Mouse (Mus musculus): ENCODE measurements around the gene Hunk. TPM values are rescaled to one million over a fixed set of nuclear protein-coding genes. Genes with fewer than 3 reads are reported as not detected.
A peak's percentile ranks its signal among the peaks of the same experiment; 100 is the strongest.

Hunk gene
- polyA plus RNA-seq, 1 experiment from 2014 or later: 21.2 TPM

DNA sequence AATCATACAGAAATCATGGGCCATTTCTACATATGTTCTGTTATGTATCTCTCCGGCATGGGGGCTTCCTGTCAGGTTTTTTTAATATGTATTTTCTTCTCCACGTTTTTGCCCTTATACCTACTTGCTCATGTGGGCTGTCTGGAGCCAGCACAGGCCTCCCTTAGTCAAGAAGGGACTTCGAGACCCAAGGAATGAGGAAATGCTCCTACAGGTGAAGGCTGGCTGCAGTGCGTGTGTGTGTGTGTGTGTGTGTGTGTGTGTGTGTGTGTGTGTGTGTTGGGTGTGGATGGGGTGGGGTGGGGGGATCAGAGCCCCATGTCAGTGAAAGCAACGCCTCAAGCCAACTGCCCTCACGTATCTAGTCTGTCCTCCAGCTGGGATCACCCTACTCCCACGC lies 16.5 kb downstream of the Hunk start:
- Histone ChIP-seq H3K9me3 (ENCODE audit: low read depth, low read length) (no peaks in the 10 kb centered on the region), H3K4me3 (ENCODE audit: low read depth, low read length) (no peak overlapping the region), H3K27me3 (ENCODE audit: insufficient read depth, low read length) (no peaks in the 10 kb centered on the region), H3K4me1 (ENCODE audit: insufficient read depth) (peaks cover 16% of the 10 kb centered on the region), H3K4me2 (no peak overlapping the region), H3K36me3 (ENCODE audit: insufficient read depth) (no peaks in the 10 kb centered on the region; the same call in 1 of the 2 replicates), H3K27ac (ENCODE audit: low read depth) (no peak overlapping the region), H3K9ac (no peak overlapping the region)
- TF ChIP-seq CTCF (IDR thresholded peaks at IDR 0.05; ENCODE audit: low read depth): no peak
- no peak for DNase-seq
- no peak for ATAC-seq (ENCODE audit: insufficient read depth)
- 64% methylated on average over 7 of the region's 7 CpGs for WGBS

DNA sequence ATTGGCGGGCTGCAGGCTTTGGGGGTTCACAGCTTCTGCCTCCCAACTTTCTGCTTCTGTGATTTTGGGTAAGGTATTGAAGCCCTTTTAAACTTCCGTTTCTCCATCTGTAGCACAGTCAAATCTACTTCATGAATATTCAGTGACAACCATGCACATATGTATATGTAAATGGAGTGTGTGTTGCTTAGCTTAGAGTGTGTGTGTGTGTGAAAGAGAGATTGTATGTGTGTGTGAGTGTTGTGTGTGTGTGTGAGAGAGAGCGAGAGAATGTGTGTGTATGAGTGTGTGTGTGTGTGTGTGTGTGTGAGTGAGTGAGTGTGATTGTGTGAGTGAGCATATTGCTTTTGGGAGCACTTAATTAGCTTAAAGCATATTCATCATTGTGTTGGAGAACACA lies 19.4 kb downstream of the Hunk start:
- Histone ChIP-seq H3K4me2 (no peak overlapping the region), H3K4me3 (ENCODE audit: low read depth, low read length) (no peak overlapping the region), H3K9me3 (ENCODE audit: low read depth, low read length) (no peaks in the 10 kb centered on the region), H3K4me1 (ENCODE audit: insufficient read depth) (peaks cover 24% of the 10 kb centered on the region), H3K27ac (ENCODE audit: low read depth) (no peak overlapping the region), H3K36me3 (ENCODE audit: insufficient read depth) (peaks cover 1% of the 10 kb centered on the region; the same call in 1 of the 2 replicates), H3K9ac (no peak overlapping the region), H3K27me3 (ENCODE audit: insufficient read depth, low read length) (no peaks in the 10 kb centered on the region)
- TF ChIP-seq CTCF (IDR thresholded peaks at IDR 0.05; ENCODE audit: low read depth): no peak
- no peak for DNase-seq
- ATAC-seq (ENCODE audit: insufficient read depth): no peak
- 63% methylated on average over 3 of the region's 3 CpGs for WGBS

DNA sequence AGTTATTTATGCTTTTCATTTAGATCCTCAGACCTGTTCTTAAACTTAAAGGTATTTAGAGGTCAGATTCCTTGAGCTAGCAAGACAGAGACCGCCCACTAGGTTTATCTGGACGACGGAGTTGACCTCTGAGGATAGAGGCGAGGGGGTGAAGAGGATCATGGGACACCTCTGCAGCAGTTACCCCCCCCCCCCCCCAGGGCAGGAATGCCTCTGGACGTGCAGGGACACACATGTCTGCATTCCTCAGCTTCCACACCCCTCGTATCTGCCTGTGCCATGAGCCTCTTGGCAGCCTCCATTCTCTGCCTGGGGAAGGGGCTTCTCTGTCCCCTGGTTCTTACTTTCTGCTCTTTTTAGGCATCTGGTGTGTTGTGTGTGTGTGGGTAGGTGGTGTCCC lies 19.8 kb downstream of the Hunk start:
- no peaks in the 10 kb centered on the region for H3K9me3 ChIP-seq (ENCODE audit: low read depth, low read length)
- H3K4me3 ChIP-seq (ENCODE audit: low read depth, low read length): no peak overlapping the region
- no peak for TF ChIP-seq CTCF (IDR thresholded peaks at IDR 0.05; ENCODE audit: low read depth)
- no peak overlapping the region for H3K9ac ChIP-seq
- peaks cover 2% of the 10 kb centered on the region; the same call in 1 of the 2 replicates for H3K36me3 ChIP-seq (ENCODE audit: insufficient read depth)
- H3K4me2 ChIP-seq: no peak overlapping the region
- peak overlapping the region; percentile 37; the same call in 1 of the 2 replicates for H3K27ac ChIP-seq (ENCODE audit: low read depth)
- H3K27me3 ChIP-seq (ENCODE audit: insufficient read depth, low read length): no peaks in the 10 kb centered on the region
- no peak for DNase-seq
- H3K4me1 ChIP-seq (ENCODE audit: insufficient read depth): peaks cover 22% of the 10 kb centered on the region
- 0 out of 2 replicates have a peak, but pooled peaks have one; percentile 32 for ATAC-seq (ENCODE audit: insufficient read depth)
- 19% methylated on average over 6 of the region's 6 CpGs for WGBS

DNA sequence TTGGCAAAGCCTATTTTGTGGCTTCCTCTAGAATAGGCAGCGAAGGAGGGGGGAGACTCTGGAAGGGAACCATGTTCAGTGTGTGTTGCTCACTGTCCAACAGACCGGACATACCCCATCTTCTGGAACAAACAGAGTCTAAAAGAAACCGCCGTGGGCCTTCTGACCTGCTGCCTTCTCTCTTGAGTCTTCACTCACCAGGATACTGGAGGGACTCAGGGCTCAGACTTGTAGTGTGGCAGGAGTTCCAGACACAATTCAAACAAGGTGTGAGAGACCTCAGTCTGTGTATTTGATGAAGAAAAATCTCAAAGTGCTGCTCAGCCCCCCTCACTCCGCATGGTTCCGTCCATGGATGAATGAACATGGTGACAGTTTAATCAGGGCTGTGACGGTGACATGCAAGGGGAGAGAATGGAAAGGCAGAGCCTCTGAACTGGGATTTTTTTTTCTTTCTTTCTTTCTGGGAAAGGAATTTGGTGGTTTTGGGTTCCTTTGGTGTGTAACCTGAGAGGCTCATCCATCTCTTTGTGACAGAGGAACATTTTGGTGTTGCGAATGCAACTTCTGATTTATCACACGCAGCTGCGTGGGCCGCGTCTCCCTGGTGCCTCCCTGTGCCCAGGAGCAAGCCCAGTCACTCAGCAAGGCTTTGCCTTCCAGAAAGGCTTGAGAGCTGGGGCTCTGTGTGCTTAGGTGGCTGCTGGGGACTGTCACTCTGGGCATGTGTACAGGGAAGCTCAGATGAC lies 21.9 kb downstream of the Hunk start:
- no peak for TF ChIP-seq CTCF (IDR thresholded peaks at IDR 0.05; ENCODE audit: low read depth)
- peaks cover 9% of the 10 kb centered on the region; the same call in 1 of the 2 replicates for H3K4me1 ChIP-seq (ENCODE audit: insufficient read depth)
- DNase-seq: no peak
- 0 out of 2 replicates have a peak overlapping the region, but pooled peaks have one; percentile 13 for H3K4me2 ChIP-seq
- WGBS: 23% methylated on average over 12 of the region's 12 CpGs
- no peak overlapping the region for H3K4me3 ChIP-seq (ENCODE audit: low read depth, low read length)
- ATAC-seq (ENCODE audit: insufficient read depth): peak; percentile 47; the same call in 1 of the 2 replicates
- H3K36me3 ChIP-seq (ENCODE audit: insufficient read depth): peaks cover 2% of the 10 kb centered on the region; the same call in 1 of the 2 replicates
- H3K9ac ChIP-seq: no peak overlapping the region
- H3K9me3 ChIP-seq (ENCODE audit: low read depth, low read length): no peaks in the 10 kb centered on the region
- peak overlapping the region; percentile 33; the same call in 1 of the 2 replicates for H3K27ac ChIP-seq (ENCODE audit: low read depth)
- no peaks in the 10 kb centered on the region for H3K27me3 ChIP-seq (ENCODE audit: insufficient read depth, low read length)

DNA sequence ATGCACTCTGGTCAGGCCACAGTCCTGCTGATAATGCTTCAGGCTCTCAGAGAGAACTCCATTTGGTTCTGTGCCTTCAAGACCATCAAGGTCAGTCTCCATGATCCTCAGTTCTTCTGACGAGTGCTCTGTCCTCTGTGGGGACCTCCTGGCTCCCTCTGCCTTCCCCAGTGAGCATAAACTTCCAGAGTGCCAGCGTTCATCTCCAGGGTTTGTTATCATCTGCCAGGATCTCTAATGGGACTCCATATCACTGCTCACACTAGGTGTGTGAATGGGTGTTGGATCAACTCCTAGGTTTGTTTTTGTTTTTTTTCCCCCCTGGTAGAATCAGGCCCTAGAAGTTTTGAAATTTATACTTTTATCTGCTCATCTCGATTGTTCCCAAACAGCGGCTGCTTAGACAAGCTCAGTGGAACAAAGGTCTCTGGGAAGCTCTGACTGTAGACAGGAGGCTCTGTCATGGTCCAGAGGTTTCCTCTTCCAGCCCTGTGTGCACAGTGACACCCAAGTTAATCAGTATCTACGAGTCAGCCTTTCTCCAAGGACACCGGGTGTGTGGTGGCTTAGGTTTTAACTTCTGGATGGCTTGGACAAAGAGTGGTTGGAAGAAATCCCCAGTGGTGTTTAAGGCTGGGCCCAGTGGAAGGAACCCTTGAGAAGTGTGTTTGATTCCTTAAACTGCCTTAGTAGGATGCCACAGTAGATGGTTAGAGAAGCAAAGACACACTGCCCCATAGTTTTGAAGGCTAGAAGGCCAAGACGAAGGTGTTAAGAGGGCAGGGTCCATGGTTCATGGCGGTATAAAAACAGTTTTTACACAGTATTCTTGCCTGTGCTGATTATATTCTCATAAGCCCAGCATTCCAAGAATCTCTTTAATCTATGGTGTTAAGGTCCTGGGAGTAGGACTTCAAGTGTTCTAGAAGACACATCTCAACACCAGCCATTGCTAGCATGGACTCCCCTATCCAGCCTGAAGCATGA lies 26.6 kb downstream of the Hunk start:
- no peak for DNase-seq
- TF ChIP-seq CTCF (IDR thresholded peaks at IDR 0.05; ENCODE audit: low read depth): no peak
- Histone ChIP-seq H3K27me3 (ENCODE audit: insufficient read depth, low read length) (no peaks in the 10 kb centered on the region), H3K4me3 (ENCODE audit: low read depth, low read length) (no peak overlapping the region), H3K9ac (no peak overlapping the region), H3K4me1 (ENCODE audit: insufficient read depth) (peaks cover 7% of the 10 kb centered on the region; the same call in 1 of the 2 replicates), H3K27ac (ENCODE audit: low read depth) (no peak overlapping the region), H3K4me2 (no peak overlapping the region), H3K36me3 (ENCODE audit: insufficient read depth) (peaks cover 8% of the 10 kb centered on the region; the same call in 1 of the 2 replicates), H3K9me3 (ENCODE audit: low read depth, low read length) (no peaks in the 10 kb centered on the region)
- WGBS: 79% methylated on average over 8 of the region's 8 CpGs
- no peak for ATAC-seq (ENCODE audit: insufficient read depth)

DNA sequence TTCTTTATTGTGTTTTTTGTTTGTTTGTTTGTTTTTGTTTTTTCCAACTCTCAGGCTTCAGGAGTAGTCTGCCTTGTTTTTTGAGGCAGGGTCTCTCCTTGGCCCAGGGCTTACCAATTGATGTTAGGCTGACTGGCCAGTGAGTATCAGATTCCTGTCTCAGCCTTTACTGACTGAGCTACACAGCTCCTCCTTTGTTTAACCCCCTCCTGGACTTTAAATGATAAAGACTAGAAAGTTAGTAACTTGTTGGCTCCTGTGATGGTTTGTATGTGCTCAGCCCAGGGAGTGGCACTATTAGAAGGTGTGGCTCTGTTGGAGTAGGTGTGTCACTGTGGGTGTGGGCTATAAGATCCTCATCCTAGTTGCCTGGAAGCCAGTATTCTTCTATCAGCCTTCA lies 30.8 kb downstream of the Hunk start:
- Histone ChIP-seq H3K4me3 (ENCODE audit: low read depth, low read length) (no peak overlapping the region), H3K27me3 (ENCODE audit: insufficient read depth, low read length) (no peaks in the 10 kb centered on the region), H3K4me2 (no peak overlapping the region), H3K4me1 (ENCODE audit: insufficient read depth) (peaks cover 11% of the 10 kb centered on the region), H3K27ac (ENCODE audit: low read depth) (no peak overlapping the region), H3K9ac (no peak overlapping the region), H3K9me3 (ENCODE audit: low read depth, low read length) (no peaks in the 10 kb centered on the region), H3K36me3 (ENCODE audit: insufficient read depth) (peaks cover 6% of the 10 kb centered on the region; the same call in 1 of the 2 replicates)
- no peak for TF ChIP-seq CTCF (IDR thresholded peaks at IDR 0.05; ENCODE audit: low read depth)
- ATAC-seq (ENCODE audit: insufficient read depth) (no peak), DNase-seq (no peak)
